Mouse (Mus musculus) cerebellum, adult 11-12 months (tissue): ENCODE data around the gene Dock9.

Experiments
- DNase-seq: peaks from one replicate; pipeline ENCODE4 v3.0.0; 2022

The Dock9 gene

DNA sequence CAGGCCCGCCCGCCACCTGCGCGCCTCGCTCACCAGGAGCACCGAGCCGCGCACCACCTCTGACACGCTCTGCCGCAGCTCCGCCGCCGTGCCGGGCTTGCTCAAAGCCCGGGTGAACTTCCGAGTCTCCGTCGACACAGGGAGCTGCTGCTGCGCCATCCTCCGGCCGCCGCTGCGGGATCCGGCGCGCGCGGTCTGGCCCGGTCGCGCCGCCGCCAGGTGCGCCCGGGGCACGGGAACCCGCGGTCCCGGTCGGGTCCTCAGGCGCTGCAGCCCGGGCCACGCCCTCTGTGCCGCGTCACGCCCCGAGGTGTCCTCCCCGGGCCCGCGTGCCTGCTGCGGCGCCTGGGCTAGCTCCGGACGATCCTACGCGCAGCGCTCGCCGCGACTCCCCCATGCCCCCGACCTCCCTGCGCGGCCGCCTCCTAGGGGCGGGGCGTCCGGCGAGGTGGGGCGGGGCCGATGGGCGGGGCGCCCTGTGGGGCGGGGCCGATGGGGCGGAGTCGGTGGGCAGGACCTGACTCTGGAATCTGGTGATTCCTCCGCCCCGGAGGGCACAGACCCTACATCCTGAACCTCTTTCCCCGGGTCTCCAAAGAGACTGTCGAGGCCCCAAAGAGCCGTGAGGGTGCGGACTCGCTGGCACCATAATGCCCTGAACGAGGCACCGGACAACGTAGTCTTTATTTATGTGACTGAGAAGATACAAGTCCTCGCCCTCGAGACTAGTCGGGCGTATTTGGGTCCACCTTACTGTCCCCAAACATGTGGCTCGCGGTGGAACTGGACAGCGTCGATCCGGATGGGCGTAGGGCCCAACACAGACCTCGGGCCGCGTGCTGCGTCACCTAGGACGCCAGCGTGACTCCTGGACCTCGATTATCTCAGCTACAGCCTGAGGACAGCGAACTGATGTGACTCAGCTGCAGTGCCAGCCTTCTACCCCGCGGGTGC is at the start of gene Dock9:
Dock9 (minus strand) TSS at position 381 of the 954 bp plus-strand sequence.
- DNase-seq, result peak; percentile 92

DNA sequence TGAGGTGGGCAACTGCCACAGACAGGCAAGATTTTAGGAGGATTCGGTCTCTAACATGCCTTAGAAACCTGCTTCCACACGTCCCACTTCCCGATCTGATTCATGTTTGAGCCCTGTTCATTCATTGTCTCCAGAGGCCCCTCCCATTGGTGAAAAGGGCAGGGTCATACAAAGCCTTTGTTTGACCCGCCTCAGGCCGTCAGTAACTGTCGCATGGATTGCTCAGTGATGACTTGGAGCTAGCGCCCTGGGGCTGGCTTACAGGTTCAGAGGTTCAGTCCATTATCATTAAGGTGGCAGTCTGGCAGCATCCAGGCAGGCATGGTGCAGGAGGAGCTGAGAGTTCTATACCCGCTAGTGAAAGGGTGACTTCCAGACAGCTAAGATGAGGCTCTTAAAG is 46.8 kb upstream of the Dock9 start:
- DNase-seq, result no peak

DNA sequence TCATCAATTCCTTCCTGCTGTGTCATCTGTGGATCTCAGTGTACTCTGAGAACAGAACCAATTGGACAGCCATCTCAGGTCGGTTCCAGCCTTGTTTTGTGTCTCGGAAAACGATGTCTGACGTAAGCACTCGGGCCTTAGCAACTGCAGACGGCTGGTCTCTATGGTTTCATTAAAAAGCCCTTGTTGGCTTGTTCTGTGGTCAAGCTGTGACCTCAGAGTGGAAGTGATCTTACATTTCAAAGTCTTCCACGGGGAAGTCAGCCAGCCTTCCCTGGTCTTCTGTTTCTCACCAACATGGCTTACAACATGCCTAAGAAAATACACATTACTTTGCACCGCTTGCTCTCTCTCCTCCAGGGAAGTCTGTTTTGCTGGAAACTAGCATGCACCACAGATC is 42.6 kb upstream of the Dock9 start:
- no peak for DNase-seq

DNA sequence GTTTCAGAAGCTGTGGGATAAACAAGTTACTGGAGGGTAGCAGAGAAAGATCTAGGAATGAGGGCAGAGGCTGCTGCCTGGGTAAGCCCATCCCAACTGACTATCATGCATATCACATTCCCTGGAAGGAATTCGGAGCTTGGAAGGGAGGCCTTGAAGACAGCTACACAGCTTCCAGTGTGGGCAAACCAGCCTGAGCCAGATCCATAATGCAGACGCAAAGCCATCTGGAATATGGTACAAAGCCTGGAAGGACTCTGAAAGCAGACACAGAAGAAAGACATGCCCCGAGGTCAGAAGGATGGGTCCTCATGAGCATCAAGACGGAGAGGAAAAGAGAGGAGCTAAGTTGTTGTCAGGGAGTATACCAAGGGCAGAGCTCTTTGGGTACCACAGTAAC is 40.5 kb upstream of the Dock9 start:
- DNase-seq, result no peak

DNA sequence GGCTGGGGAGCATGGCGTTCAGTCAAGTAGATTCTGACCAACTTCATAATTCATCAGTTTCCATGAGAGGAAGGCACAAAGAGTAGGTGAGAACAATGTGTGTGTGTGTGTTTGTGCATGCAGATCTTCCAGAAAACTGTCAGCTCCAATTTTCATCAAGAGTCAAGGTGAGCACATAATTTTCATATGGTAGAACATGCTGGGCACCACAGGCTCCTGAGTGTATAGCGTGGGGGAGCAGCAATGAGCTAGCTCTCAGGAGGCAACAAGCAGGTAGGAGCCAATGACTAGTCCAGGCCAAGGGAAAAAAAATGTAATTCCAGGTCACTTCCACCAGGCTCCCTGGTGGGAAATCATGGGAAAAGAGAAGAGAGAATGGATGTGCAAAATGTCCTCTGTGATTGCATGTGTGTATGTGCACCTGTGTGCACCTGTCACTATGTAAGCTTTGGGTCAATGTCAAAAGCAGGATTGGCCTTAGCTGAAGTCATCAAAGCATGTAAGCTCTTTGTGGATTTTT is 35.4 kb upstream of the Dock9 start:
- DNase-seq, result peak; percentile 90

DNA sequence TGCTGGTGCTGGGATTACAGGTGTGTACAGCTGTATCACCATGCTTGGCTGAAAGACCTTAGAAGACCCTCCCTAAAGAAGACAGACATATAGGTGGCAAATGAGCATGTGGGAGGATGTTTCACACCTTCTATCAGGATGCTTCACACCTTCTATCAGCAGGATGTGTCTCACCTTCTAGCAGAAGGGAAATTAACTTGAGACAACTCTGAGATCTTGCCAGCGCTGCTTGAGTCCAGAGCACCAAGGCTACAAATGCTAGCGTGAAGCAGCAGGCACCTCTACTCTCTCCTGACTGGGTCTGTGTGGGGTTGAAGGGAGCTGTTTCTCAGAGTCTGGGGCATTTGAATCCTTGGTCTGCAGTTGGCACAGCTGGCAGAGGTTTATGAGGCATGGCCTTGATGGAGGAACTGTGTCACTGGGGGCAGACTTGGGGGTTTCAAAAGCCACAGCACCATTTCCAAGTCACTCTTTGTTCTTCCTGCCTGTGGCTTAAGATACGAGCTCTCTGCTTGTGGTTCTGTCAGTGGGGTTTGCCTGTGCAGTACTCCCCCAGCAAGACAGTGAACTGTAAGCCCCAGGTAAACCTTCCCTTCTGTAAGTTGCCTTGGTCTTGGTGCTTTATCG is 32.3 kb upstream of the Dock9 start:
- no peak for DNase-seq

DNA sequence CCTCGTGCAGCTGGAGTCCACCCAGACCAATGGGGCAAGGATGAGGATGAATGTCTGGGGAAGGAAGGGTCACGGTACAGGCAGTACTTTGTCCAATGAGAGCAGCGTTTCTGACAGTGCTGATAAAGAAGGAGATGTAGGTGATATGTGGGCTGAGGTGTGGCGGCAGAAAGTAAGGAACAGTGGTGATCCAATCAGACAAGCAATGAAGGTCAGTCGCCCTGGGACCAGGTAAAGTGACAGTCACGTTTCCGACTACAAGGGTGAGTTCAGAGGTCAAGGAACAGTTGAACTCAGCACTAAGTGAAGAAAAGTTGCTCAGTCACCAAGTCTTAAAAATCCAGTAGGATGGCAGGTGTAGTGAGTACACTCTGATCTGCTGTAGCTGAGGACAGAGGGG is 29.5 kb upstream of the Dock9 start:
- DNase-seq, result no peak

DNA sequence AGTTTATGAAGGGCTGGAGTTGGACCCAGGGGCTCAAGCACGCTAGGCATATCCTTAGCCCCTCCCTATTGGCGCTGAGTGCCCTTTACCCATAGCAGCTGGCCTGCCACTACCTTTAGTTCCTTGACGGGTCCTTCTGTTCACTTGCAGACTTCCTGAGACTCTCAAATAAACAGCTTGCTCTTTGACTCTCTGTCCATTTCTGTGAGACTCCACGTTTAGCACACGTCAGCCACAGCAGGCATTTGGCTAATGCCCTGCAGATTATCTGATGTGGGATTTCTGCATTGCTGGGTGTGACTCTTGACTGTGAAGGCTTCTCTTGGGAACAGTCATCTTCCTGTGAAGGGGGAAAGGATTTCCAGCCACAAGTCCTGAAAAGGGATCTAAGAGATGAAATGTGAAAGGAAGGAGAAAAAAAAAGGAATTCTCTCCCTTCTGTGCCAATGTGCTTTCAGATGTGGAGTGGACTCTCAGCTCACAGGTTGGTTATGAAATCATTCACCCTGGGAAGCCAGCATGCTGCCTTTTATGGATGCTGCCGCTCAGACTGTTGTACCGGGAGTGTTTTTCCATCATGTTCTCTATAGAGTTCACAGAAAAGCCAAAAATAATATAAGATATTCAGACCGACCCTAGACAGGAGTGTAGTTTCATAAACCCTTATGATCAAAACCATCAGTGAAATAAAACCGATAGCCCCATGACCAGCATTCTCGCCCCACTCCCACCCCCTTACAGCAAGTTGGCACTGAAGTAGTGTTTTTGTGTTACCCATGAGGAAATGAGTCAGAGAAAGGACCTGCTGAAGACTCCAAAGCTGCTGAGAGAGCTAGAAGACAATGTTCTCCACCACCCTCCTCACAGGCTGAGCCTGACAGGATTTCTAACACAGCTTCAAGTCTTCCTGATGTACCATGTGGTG is 28.1 kb upstream of the Dock9 start:
- peak; percentile 78 for DNase-seq

DNA sequence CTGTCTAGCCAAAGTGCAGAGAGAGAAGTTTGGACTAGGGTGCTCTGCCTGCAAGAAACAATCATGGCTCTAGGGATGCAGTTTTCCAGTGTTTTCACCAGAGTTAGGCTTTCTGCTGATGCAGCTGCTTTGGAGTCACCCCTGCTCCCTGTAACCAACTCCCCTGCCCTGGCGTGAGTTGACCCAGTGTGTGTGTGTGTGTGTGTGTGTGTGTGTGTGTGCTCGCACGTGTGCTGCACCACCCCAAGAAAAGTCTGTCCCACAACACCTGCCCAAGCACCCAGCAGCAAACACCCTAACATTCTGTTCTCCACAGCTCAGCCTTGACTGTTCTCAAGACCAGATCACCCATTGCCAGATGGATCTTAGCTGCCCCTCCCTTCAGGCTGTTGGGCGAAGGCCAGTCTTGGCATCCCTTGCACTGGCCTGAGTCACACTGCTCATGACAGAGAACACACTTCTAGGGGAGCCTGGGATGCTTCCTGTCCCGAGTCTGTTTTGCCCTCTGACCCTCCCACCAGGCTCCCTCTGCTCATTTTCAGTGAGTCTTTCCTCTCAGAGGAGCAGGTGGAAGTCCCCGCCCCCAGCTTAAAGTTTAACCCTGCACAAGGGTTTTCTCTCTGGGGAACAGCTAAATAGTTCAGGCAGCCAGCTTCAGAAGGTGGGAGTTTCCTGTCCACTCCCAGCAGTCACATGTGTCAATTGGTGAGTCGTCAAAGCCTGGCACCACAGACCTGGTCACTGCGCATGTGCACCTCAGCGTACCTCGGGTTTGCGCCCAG is 26.9 kb upstream of the Dock9 start:
- DNase-seq, result peak; percentile 94

DNA sequence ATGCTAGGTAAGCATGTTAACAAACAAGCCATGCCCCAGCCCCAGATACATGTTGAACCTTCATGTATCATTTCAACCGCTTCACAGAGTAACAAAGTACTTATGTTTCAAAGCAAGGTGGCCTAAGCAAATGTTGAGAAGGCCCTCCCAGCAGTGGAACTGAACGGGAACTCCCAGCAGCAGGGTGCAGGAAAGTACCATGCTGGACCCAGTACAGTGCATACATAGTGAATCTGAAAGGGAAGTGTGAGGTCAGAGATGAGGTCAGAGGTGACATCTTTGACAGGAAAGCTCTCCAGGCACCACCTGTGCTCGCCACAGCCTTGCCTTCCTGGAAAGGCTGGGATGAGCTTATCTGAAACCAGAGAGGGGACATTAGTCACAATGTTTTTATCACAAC is 25.4 kb upstream of the Dock9 start:
- no peak for DNase-seq

DNA sequence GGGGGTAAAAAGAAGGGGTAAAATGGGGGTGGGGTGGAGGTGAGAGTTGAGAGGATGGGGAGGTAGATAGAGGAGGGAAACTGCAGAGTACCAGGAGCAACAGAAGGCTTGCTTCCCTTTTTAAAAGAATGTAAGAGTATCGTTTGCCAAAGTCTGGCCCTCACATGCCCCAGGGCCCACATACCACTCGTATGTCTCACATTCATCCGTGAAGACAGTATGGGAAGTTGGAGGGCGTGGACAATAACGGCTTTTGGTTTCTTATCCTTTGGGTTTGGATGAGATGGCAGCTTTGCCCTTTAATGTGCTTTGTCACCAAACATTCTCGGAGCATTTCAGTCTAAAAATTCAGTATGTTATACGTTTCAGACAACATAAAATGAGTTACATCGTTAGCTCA is 24.9 kb upstream of the Dock9 start:
- DNase-seq, result no peak

DNA sequence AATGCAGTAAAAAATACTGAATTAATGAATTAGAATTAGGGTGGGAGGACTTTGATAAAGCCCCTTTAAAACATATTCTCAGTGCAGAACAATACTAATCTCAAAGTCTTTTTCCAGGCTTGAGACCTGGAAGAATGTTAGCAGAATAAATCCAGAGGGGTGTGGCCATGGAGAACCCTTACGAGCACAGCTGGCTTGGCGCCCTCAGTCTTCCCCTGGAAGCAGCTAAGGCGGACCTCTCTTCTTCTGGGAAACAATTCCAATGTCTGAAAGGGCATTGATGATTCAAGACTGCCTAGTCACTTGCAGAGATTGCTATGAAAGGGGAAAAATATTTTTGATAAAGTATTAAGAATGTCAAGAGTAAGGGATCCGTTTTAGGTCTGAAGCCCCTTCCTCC is 9.2 kb upstream of the Dock9 start:
- no peak for DNase-seq

DNA sequence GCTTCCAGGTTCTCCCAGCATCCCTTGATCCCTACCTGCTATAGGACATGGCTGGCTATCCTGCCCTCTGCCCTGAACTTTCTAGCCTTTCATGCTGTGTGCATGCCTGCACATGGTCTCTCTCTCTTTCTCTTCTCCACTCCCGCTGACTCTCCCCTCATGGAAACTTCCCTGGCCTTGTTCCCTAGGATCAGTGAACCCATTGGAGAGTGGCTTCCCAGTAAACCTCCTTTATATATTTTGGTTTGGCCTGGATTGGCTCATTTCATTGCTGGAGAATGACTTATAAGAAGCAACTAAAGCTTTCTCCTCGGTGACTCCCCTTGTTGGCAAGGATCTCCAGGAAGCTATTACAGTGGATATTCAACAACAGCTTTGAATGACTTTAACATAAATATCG is 8.7 kb upstream of the Dock9 start:
- DNase-seq, result no peak

DNA sequence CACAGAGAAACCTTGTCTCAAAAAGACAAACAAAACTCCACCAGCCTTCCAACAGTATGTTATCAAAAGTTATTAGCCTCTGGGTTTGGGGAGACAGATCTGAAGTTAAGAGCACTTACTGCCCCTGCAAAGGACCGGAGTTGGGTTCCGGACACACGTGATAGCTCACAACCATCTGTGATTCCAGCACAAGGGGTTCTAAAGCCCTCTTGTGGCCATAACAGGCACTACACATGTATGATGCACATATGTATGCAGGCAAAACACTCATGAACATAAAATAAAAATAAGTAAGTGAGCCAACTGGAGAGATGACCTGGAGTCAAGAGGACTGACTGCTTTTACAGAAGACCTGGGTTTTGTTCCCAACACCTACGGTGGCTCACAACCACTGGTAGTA is 6.8 kb upstream of the Dock9 start:
- no peak for DNase-seq

DNA sequence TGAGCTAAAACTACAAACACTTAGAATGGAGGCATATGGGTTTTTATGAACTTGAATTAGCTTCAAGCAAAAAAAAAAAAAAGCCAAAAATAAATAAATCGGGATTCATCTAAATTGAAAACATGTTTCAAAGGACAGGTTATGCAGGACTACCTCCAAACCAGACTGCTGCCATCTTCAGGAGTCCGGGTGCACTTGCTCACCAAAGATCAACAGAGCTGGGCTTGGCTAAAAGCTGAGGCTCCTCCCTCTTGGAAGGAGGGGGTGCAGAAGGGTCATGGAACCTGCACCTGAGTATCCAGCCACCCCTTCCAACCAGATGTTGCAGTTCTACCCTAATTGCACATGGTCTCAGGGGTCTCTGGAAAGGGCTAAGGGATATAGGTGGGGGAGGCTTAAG is 3.3 kb upstream of the Dock9 start:
- DNase-seq, result peak; percentile 70

DNA sequence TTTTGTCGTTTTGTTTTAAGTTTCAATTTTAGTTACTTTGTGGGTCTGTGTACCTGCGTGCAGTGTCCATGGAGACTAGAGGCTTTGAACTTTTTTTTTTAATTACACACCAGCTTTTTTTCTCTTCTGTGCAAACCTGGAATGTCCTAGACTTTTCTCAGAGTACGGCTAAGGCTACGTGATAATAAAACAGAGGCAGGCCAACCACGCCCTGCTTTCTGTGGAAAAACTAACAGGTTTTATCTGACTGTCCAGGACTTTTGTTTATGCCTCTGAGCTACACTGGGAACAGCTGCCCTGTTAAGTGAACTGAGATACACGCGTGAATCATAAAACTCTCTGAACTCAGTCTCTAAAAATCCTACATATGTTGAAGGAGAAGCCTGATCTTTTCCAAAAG is 1.5 kb upstream of the Dock9 start:
- no peak for DNase-seq

DNA sequence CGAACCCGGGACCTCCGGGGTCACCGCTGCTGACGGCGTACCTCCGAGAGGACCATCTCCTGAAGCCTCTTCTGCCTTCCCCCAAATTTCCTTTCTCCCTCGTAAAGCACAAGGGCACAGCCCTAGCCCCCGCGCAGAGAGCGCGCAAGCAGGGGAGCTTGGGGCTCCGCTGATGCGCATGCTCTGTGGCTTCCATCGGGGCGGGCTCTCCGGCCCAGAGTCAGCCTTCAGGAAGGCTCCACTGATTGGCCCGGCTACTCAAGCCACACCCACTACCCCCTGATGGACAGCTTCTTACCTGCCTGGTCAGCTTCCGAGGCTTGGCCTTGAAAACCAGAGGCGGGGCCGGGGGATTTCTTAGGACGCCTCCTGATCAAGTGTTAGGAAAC is 768 bp upstream of the Dock9 start:
- peak; percentile 98 for DNase-seq

DNA sequence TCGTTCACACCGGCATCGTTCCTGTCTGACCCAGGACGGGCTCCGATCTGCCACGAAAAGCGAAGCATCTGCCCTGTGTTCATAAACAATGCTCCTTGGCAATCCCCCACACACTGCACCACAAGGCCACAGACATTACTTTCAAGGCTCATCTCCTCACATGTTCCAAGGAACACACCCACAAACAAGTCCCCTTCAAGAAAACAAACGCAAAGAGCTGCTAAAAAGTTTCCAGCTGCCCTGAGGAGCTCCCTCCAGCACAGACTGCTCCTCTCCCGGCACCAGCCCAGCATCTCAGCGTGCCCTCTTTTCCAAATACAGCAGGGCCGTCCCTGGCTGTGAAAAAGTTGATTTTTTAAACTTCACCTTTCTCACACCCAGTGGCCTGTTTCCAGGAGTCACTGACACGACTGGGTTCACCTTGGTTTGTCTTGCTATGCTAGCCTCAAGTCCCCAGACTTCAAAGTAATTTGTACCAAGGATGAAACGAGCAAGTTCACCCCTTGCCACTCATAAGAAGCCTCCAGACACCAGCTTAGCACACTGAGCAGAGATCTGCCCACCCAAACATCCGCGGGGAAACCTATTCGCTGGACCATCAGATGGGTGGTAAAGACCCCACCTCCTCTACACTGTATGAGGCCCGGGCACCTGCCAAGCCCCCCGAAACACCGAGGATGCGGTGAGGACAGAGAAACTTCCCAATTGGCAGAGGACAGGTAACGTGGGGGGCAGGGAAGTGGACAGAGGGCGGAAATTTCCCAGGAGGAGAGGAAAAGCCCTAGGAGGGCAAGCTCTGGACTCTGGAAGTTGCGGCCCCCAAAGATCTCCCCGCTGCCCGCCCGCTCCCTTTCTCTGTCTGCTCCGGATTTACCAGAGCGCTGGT is 823 bp downstream of the Dock9 start:
- DNase-seq, result peak; percentile 66

DNA sequence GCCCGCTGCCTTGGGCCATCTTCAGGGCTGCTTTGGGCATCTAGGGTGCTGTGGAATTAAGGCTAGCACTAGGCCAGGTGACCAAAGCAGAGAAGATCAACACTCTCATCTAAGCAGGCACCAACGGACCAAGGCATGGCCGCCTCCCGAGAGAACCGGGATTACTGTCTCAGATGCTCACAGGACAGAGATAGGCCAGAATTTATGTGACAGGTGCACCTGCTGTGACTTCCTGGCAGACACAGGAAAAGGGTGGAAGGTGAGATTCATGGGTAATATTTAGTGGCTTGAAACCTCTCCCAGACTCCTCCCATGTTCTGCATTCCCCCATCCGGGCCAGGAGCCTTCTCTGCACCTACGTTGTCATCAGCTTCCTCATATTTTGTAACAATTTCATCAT is 2.1 kb downstream of the Dock9 start:
- peak; percentile 91 for DNase-seq

DNA sequence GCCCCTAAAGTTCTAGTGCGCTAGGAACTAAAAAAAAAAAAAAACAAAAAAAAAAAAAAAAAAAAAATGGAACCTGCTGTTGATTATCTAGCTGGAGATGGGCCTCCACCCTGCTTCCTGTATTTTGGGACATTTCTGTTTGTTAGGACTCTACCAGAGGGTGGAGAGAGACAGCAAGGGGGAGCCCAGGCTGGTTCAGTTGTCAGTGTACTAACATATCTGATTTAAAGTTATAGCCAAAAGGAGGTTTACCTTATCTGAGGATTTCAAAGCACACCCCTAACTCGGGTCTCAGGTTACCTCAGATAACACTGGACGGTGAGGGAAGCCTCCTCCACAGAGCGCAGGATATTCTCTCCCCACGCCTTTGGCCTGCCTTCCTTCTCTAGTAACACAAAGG is 4.0 kb downstream of the Dock9 start:
- DNase-seq, result no peak

DNA sequence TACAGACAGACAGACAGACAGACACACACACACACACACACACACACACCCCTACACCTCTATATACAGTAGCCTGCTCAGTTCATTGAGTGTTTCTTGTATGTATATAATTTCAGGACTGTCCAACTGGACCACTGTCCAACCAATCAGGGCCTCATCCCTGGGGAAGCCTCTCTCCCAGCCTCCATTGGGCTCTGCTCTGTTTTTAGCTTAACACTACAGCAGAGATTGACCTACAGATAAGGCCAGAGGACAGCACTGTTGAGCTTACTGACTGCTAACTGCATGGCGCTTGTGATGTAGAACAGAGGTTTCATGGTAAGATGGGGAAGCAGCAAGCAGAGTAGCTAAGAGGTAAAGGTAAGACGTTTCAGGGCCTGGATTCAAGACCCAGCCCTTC is 5.7 kb downstream of the Dock9 start:
- no peak for DNase-seq
